Mouse (Mus musculus): ENCODE results near the gene Mettl21c. TPM values are rescaled to one million over a fixed set of nuclear protein-coding genes. Genes with fewer than 3 reads are reported as not detected.
"Not testable (repeated sequence)": the region's sequence is repeated elsewhere in the genome, so short reads cannot be mapped to it uniquely, and the experiment has no call there.

The Mettl21c gene
- total RNA-seq (2021): 100 to 1,000 TPM; 109 to 134 TPM
- long read RNA-seq, experiment 1, transcript Mettl21c-202 (3 exons, 3,482 nt): minor isoform, 21 of 226 reads
- long read RNA-seq, experiment 1, transcript Mettl21c-201 (5 exons, 1,086 nt): major isoform, 64 of 226 reads
- long read RNA-seq, experiment 1, partial matches to known transcripts: 110 of 226 reads
- long read RNA-seq, experiment 1, other reads (novel, unspliced or antisense): 30 of 226 reads
- long read RNA-seq, experiment 2, transcript Mettl21c-202 (3 exons, 3,482 nt): minor isoform, 15 of 169 reads
- long read RNA-seq, experiment 2, transcript Mettl21c-201 (5 exons, 1,086 nt): major isoform, 42 of 169 reads
- long read RNA-seq, experiment 2, partial matches to known transcripts: 74 of 169 reads
- long read RNA-seq, experiment 2, other reads (novel, unspliced or antisense): 38 of 169 reads

DNA sequence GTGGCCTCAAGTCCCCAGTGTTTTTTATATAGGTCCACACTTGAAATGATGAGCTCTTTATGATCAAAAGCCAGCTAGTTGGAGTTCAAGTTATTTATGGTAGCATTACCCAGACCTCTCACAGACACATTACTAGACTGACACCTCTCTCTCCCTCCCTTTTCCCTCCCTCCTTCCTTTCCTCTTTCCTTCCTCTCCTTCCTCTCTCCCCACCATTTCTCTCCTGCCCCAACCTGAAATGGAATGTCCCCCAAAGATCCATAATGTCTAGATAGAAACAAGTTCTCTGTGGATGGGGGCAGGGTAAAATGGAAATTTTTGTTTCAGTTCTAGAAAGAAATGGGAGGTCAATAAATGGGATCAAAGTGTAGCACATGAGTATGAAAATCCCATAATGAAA, at the start of gene Mettl21c:
Mettl21c (minus strand) TSS at position 101 of the 400 bp plus-strand sequence.
- intact Hi-C loops (cut with DNase I): loop anchor here (1.0 kb wide), 1 partner anchor 21 kb away; no protein-coding TSS in a partner anchor
- DNase-seq: no peak

DNA sequence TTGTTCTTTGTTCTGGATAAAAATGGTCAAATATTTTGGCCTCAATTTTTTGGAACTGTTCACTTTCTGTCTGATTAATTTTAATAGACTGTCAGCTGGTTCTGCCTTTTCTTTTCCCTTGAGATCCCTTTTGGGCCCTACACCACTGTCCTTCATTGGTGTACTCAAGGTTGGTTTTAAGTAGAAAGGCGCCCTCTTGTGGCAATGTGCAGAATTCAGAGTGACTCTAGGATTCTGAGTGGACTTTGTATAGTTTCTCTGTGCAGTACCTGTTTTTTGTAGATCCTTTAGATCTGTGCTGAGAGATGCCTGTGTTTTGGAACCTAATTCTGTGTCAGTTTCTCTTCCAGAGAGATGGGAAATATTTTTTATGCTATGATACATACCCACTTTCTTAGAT, 44.8 kb upstream of the Mettl21c start:
- intact Hi-C loops (cut with DNase I): loop anchor here (2.0 to 5.0 kb wide), 2 partner anchors 162 to 302 kb away; no protein-coding TSS in a partner anchor
- DNase-seq: peak in 1 of 2 experiments; percentile 24

DNA sequence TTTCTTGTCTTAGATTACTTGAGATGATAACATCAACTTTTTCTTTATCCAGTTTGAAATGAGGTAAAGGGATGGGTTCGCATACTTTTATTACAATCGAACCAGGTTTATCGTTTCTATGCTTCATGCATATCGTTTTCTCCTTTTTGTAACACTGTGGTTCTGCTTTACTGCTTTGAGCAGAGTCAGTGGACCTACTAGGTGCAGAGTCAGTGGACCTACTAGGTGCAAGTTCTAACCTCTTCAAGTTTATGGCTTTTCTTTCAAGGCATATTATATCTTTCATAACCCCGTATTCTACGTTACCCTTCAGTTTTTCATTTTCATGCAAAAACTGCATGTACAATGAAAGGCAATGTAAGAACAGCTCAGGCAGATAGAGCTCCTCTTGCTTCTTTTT, 43.6 kb upstream of the Mettl21c start:
- no peak for DNase-seq
- intact Hi-C loops (cut with DNase I): loop anchor here (5.0 kb wide), 1 partner anchor 301 kb away; no protein-coding TSS in a partner anchor

DNA sequence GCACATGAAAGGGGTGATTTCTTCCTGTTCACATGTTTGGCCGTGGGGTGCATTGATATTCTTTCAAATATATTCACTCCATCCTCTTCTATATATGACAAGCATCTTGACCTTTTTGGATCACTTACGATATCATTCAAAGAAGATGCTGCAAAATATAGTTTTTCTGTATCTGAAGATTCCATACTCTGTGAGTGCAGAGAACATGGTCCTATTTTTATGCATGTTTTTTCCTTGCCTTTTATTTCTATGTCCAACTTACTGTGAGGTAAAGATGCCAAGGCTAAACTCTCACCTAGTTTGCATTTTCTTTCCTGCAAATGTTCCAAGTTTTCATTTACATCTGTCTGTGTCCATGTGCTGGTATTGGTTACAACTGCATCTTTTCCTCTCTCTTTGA, 42.0 kb upstream of the Mettl21c start, which contains the start of gene Gm8251:
Gm8251 (minus strand) TSS at position 101 of the 400 bp plus-strand sequence.
- DNase-seq: no peak
- intact Hi-C loops (cut with DNase I): loop anchor here (5.0 kb wide), 1 partner anchor 300 kb away; no protein-coding TSS in a partner anchor

DNA sequence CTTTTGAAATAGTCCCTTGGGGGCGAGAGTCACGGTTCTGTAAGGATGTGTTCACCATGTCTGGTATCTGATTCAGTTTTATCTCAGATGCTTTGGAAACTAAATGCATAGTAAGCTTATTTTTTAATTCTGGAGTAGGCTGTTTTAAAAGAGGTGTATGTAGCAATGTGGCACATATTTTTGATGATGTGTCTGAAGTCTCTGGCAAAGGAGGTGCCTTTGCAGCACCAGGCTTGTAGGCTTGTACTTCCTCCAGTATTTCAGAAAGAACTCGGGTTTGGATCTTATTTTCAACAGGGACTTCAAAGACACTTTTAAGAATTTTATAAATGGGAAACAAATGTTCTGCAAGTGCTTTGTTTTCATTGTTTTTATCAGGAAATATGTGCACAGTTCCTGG, 38.0 kb upstream of the Mettl21c start:
- DNase-seq: no peak
- intact Hi-C loops (cut with DNase I): no loop called here

DNA sequence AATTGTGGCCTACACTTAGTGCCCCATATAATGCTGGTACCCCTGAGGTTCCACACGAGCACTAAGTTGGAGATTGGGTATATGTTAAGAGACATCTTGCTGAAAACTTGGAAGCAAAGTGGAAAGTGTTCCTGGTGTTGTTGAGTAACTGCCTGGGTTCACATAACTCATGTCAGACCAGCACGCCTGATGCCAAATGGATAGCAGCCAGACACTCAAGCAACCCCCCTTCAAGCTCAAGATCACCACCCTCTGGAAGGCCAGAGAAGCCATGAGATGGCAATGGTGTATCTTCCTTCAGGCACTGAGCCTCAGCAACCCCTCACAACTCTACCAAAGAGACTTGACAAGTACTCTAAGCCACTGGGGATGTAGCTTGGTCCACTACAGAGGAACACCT, 26.7 kb upstream of the Mettl21c start:
- DNase-seq: no peak
- intact Hi-C loops (cut with DNase I): loop anchor here (5.0 kb wide), 1 partner anchor 284 kb away; no protein-coding TSS in a partner anchor

DNA sequence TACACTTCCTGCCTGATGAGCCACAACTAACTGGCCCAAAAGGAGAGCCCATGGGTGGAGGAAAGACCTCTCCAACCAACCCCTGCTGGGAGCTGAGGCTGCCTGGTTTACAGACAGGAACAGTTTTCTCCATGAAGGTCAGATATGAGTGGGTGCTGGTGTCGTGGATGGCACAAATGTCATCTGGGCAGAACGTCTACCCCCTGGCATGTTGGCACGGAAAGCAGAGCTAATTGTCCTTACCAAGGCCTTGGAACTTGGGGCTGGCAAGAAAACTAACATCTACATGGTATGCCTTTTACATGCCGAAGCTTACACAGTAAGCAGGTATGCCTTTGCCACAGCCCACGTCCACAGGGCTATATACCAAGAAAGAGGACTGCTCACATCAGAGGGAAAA, 25.9 kb upstream of the Mettl21c start:
- intact Hi-C loops (cut with DNase I): loop anchor here (5.0 kb wide), 1 partner anchor 283 kb away; no protein-coding TSS in a partner anchor

DNA sequence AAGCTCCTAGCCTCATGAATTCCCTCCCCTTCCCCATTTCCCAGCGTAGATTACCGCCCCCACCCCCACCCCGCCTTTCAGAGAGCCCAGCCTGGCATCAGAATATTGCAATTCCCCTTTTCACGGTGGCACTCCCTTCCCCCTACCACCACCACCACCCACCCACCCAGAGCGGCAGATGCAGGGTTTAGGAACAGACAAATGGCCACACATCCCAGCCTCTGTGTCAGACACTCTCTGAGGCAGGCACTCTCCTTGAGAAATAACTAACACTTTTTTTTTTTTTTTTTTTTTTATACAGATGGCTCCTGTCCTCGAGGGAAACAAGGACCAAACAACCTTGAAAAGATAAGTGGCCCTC, 22.7 kb upstream of the Mettl21c start:
- intact Hi-C loops (cut with DNase I): loop anchor here (5.0 kb wide), 1 partner anchor 140 kb away; no protein-coding TSS in a partner anchor
- no peak for DNase-seq

More for the DNA sequence above, 25.9 kb upstream of the Mettl21c start:
- DNase-seq: not testable (repeated sequence)

DNA sequence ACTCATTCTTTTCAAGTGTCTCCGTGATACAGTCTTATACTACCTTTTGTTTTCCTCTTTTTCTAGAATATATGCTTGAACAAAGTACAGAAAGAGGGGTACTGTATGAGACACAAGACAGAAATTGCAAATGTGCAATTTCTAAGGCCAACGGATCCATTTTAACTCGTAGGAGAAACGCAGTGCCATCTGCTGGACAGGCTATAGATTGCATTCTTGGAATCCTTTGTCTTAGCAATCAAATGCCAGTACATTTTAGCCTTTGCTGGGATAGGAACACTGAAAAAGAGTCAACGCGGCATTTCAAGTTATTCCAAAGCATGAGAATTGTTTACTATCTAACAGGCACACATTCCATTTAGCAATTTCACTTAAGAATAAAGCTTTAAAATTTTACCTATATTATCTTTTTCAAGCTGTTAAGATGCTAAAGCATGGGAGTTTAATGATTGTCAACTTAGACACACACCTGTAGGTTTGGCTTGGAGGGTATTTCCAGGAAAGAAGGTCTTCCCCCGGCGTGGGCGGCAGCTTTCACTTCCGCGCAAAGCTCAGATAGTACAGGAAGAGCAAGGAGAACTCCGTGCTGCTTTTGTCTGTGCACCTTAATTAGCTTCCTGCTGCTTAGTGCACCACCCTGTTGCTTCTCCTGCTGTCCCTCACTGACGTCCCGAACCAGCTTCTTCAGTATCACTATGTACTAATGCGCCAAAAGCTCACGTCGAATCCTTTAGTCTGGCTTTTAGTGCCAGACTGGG, 22.1 kb upstream of the Mettl21c start:
- peak in 1 of 2 experiments; percentile 50 for DNase-seq
- intact Hi-C loops (cut with DNase I): loop anchor here (1.0 to 5.0 kb wide), 2 partner anchors 23 to 140 kb away; no protein-coding TSS in a partner anchor

DNA sequence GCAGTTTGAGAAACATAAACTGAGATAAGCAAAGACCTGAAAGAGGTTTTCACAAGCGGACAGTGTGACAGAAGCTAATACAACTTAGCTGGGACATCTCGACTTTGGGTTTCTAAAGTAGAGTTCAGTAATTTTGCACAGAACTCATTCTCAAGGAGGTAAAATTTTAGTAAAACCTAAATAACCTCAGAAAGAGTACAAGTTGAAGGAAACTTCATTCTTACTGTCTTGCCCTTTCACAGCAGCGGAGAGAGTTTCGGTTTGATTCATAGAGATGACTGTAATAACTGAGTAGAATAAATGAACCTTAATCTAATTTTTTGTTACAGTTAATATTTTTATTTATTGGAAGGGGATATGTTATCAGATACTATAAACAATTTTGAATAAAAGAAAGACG, 13.1 kb upstream of the Mettl21c start:
- intact Hi-C loops (cut with DNase I): no loop called here
- DNase-seq: no peak

DNA sequence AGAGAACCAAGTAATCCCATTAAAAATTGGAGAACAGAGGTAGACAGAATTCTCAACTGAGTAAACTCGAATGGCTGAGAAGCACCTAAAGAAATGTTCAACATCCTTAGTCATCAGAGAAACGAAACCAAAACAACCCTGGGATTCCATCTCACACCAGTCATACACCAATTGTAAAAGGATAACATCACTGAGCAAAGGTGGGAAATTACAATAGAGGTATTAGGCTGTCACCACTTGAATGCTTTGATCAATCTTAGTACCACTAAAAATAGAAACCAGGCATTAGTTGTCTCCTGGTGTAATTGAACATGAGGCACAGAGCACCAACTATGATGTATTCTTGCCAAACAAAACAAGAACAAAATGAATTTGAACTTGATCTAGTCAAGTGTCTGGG, 12.4 kb upstream of the Mettl21c start:
- no peak for DNase-seq
- intact Hi-C loops (cut with DNase I): no loop called here

DNA sequence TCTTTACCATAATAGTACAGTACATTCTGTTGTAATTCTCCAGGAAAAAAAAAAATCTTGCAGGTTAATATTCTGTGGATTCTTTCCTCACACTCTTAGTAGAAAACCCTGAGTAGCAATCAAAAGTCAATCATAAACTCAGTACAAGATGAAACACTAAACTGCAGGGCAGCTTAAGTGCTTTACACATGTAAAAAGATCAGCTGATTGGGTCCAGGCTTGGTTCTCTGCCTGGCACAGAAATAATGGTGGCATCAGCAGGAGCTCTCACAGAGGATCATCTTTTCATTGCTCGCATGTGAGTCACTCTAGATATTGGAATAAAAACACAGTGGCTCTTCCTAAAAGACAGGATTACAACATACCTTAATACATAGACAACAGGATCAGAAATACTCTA, 7.8 kb upstream of the Mettl21c start:
- intact Hi-C loops (cut with DNase I): no loop called here
- DNase-seq: no peak

DNA sequence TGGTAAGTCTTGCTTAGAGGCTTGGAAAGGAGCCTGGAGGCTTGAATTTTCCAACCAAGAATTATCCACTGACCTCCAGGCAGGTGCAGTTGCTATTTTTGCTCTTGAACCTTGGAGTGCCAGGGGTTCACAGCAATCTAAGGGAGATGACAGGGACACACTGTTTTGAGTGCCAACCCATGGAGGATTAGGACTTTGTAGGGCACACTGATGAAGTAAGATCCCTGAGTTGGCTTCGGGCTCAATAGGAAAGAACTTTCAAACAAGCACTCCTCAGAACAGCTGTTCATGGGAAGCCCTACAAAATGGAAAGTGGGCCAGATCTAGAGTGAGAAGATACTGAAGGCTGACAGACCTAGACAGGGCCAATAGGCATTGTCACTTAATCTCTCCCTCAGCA, 2.8 kb upstream of the Mettl21c start:
- DNase-seq: no peak
- intact Hi-C loops (cut with DNase I): no loop called here

DNA sequence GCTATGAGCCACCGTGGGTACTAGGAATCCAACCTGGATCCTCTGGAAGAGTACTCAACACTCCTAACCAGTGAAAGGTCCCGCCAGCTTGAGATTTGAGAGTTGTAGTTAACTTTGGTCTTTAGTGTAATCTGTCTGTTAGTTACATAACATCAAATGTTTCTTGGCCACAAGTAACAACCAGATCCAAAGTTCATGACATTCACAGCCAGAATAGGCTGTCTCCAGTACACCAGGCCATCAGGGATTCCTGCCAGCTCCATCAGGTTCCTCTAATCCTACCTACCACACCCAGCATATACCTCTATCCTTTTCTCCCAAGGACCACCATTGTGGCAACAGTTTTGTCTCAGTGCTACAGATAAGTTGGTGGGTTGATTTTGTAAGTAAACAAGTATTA, 4.3 kb downstream of the Mettl21c start:
- no peak for DNase-seq
- intact Hi-C loops (cut with DNase I): no loop called here

DNA sequence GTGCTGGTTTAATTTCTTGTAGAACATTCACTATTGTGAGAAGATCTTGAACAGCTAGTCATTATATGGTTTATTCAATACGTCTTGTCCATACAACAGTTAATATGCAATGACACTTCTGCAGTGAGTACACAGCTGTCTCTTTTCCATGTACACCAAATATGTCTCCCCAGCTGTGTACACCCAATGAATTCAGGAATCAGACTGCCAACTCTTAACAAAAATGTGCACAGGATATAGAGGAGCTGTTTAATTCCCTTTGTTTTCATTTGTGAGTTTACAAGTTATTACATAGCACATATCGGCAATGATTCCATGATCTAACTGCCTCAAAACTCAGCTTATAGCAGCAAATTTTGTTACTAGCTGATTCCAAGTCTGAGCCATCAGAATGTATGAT, 15.3 kb downstream of the Mettl21c start:
- intact Hi-C loops (cut with DNase I): loop anchor here (5.0 kb wide), 1 partner anchor 42 kb away; no protein-coding TSS in a partner anchor
- DNase-seq: no peak

DNA sequence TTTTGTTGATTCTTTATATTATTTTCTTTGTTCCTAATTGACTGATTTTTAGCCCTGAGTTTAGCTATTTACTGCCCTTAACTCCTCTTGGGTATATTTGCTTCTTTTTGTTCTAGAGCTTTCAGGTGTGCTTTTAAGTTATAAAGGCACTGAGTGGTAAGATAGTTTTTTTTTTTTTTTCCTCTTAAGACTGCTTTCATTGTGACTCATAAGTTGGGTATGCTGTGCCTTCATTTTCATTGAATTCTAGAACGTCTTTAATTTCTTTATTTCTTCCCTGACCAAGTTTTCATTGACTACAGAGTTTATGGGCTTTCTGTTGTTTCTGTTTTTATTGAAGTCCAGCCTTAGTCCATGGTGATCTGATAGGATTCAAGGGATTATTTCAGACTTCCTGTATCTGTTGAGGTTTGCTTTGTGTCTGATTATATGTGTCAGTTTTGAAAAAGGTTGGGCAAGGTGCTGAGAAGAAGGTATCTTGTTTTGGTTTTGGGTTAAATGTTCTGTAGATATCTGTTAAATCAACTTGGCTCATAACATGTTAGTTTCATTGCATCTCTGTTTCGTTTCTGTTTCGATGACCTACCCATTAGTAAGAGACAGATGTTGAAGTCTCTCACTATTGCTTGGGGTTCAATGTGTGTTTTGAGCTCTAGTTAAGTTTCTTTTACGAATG, 22.8 kb downstream of the Mettl21c start:
- intact Hi-C loops (cut with DNase I): no loop called here
- DNase-seq: no peak

DNA sequence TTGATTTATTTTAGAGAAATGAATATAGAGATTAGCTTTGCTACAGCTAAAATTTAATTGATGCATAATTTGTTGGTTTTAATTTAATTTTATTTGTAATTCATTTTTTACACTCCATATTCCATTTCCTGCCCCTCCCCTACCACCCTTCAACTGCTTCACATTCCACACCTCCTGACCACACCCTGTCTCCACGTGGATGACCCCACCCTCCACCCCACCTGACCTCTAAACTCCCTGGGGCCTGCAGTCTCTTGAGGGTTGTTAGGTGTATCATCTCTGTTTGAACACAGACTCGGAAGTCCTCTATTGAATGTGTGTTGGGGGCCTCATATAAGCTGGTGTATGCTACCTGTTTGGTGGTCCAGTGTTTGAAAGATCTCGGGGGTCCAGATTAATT, 48.7 kb downstream of the Mettl21c start:
- intact Hi-C loops (cut with DNase I): no loop called here

DNA sequence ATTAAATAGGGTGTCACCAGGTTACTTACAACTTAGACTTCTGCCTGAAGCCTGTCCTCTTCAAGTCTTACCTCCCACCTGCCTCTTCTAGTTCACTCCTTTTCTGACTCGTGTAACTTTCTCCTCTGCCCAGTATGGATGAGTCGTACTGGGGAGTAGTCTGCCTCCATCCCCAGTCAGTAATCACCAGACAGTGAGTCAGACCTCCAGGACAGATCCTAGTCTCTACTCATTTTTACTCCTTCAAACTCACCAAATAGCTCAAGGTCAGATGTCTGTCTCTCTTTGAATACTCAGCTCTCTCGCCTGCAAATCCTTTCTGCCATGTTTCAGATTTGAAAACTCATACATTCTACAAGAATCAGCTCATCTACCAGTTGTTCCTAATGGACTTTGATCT, 50.5 kb downstream of the Mettl21c start:
- intact Hi-C loops (cut with DNase I): no loop called here

More for the DNA sequence above, 48.7 kb downstream of the Mettl21c start:
- DNase-seq: no peak

DNA sequence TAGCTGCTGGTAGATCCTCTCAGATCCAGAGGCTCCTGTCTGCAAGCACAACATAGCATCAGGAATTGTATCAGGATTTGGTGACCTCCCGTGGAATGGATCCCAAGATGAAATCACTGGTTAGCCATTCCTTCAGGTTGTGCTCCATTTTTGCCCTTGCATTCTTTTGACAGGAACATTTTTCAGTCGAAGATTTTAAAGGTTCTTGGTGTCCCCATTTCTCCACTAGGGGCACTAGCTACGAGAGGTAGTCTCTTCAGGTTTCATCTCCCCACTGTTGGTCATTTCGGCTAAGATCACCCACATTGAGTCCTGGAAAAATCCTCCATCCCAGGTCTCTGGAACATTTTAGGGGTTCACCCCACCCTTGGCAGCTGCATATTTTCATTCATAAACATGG, 53.1 kb downstream of the Mettl21c start:
- no peak for DNase-seq
- intact Hi-C loops (cut with DNase I): no loop called here

More for the DNA sequence above, 50.5 kb downstream of the Mettl21c start:
- no peak for DNase-seq

DNA sequence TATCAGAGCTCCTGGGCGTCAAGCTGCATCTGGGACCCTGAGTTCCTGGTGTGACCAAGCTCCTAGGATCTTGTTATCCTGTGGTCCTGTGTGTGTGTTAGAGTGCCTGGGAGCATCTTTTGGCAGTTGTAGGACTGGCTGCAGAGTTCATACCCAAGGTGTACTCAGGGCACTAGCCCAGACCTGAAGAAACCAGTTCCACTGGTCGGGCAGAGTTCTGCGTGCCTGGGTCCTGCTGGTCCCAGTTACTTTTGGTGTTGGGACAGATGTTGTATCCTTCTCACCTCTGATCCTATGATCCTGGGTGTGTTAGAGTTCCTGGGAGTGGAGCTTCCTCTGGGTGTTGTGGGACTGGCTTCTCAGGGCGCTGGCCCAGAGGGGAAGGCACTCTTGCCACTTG, 55.5 kb downstream of the Mettl21c start:
- intact Hi-C loops (cut with DNase I): loop anchor here (5.0 kb wide), 1 partner anchor 38 kb away; no protein-coding TSS in a partner anchor
- no peak for DNase-seq

Measured in gastrocnemius, postnatal 36 days (tissue).